Mouse (Mus musculus) spleen, postnatal 4 days (tissue): ENCODE measurements at regions not wholly inside any gene's neighbourhood (a gene's known extent, or its start where the extent isn't known, plus 50 kb on each side); places are given as distances from the start of the nearest gene placed in this dataset.

Experiments used
- DNase-seq, 2 experiments: peaks; one replicate each; pipeline ENCODE4 v3.0.0; 2022; ENCODE audit warnings: low spot score in 2 of 2

DNA sequence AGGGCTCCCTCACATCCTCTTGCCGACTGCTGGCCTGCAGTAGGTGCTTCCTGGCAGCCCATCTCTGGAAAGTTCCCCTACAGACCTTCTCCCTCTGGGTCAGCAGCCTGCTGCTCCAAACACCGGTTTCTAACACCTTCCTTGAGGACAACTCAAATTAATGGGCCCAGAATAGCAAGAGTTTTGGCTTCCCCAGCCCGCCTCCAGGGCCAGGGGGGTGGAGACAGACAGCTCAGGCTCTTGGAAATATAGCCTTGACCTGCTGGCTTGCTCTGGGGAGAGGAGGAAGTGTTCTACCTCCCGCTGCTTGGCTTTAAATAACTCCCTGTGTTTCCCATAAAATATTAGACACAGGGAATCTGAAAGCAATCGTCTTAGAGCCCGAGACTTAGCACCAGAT lies 349.8 kb downstream of the Ptpru start:
- no peak for DNase-seq

DNA sequence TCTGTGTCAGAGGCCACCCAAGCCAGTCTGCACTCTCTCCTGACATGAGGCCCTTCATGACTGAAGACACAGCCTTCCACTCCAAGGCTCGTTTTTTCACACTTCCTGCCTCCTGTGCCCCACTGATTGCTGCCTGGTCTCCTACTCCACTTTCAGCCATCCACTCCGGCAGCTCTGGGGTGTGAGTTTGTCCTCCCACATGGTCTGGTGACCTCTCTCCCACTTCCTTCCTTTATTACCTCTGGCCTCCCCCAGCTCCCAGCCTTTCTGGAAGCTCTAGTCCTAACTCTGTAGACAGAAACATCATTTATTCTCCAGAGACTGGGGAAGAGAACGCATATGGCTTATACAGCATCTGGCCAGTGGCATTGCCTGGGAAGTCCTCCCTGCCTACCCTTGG lies 349.0 kb downstream of the Ptpru start:
- no peak for DNase-seq

DNA sequence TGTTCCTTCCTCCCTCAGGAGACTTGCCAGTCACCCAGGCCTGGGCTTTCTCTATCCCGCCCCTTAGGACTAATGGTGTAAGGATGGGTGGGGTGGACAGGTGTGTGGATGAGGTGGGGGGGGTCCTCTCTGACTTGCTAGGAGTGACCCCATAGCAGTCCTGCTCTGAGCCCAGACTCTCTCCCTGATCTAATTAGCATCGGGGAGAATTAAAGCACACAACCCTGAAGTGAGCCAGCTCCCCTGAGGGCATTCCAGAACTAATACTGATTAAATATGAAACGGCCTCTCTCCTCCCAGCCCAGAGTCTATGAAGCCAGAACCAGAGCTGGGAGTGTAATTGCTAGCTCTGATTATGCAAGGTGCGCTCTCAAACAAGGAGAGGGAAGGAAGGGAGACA lies 346.1 kb downstream of the Ptpru start:
- no peak for DNase-seq

DNA sequence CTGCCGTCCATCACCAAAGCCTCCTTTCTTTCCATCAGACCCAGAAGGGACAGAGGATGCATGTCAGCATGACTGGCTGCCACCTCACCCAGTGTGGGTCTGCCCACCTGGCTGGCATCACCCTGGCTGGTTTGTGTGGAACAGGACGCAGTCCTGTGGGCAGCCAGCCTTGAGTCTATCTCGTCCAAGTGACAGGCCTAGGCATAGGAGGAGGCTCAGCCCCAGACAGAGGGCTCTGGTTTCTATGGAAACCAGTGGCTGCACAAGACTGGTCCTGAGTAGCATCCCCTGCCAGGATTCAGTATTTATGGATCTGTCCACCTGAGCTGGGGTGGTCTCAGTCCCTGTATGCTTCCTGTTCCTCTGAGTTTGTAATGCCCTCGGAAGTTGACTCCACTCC lies 344.4 kb downstream of the Ptpru start:
- no peak for DNase-seq

DNA sequence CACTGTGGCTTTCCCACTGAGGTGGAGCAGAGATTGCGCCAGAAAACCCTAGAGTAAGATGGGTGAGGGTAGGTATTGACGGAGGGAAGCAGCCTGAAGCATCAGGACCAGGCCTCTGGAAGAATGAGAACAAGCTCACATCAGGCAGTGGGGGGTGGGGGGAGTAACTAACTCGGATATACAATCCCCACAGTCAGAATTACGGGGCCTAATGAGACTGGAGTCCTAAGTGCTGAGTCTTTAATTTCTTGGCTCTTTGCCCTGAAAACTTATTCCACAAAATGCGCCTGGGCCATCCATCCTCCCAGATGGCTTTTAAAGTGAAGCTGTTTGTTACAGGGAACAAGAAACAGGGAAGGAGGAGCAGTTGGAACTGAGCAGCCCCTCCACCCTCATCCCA lies 341.2 kb downstream of the Ptpru start:
- no peak for DNase-seq

DNA sequence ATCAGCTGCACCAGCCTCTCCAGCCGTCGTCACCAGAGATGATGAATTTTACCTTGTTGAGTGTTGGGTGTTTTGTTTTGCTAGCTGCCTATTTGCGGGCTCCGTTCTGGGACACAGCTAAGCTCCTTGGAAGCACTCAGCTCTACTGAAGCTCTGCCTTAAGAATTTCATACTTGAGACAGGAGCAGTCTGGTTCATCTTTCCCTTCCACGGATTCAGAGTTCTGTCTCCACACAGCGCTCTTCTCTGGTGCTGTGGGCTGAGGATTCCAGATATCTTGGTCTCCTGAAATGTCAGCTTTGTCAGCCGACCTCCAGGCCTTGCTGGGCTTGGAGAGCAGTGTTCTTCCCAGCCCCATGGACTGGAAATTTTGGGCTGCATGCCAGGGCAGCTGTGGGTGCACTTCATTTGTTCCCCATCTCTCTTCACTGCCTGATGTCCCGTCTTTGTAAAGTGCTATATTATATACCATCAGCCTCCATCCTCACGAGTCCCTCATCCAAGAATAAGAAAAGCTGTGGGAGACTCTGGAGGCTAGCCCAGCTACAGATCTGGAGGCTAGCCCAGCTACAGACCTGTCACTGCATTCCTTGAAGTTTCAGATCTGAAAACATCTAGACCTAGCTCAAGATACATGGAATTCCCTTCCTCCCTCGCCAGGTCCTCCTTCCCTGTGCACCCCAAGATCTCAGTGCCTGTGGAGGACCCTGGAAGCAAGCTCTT lies 337.0 kb downstream of the Ptpru start:
- no peak for DNase-seq

DNA sequence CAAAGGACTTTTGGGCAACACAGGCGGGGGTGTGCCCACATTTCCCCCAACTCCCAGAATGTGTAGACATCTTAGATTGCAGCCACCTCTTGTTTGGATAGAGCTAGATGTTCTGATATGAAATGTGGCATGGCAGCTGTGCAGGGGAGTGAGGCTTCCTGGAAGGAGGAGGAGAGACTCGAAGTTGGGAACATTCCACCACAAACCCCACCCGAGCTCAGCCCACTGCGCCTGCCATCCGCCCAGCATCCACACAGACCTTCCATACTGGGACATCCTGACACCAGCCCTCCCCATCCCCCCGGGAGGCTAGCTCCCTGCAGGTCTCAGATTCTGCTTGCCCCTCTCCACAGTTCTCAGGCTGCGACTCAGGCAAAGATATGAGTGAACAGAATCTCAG lies 329.9 kb downstream of the Ptpru start:
- DNase-seq, result no peak

DNA sequence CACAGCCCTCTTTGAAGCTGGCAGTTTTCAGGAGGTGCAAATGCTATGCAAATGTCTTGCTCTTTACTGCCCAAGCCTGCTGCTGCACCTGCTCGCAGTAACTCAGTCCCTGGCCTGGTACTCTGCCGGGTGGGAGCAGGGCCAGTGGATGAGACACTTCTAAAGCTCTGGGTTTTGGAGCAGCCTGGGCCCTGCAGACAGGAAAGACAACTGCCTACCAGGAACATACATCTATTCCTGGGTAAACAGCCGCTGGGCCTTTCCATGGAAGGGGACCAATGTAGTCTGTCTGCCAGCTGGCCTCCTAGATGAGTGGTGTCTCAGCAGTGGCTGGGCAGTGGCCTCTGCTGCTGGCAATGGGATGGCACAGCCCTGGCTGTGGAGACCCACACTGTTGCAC lies 326.5 kb downstream of the Ptpru start:
- no peak for DNase-seq

DNA sequence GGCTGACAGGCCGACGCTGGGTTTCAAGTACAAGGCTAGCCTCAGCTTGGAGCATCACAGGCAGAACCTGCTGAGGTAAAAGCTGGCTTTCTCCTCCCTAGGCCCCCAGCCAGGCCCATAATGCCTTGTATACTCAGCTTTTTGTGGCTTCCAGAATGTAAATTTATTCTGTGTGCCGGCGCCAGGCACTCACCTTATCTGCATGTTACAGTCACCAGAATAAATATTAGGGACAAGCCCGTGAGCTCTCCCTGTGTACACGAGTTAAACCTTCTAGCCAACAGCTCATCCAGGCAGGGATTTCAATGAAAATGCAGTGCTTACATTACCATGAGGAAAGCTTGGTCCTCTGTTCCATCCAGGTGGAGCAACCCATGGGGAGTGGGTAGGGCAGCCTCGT lies 325.3 kb downstream of the Ptpru start:
- no peak for DNase-seq

DNA sequence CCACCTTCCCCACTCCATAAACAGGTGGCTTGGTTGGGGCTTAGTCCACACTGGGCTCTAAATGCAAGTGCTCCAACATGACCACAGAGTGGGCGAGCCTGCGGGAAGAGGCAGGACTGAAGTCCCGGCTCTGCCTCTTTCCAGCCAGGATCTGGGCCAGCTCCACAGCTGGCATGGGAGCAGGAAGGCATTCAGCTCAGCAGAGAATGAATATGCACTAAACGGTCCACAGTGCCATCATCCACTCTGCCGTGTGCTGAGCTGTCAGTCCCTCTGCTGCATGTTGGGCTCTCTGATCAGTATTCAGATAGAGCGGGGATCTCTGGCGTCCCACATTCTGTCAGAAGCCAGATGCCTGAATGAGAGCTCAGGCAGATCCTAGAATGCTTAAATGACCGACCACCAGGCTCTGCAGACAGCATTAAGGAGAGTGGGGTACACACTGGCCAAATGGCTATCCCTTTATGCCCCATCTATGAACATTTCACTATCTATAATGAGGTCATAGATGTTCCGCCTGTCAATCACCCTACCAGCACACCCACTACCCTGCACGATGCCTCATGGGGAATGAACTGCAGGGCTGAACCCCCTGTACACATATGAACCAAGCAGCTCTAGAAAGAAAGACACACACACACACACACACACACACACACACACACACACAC lies 317.3 kb downstream of the Ptpru start:
- no peak for DNase-seq

DNA sequence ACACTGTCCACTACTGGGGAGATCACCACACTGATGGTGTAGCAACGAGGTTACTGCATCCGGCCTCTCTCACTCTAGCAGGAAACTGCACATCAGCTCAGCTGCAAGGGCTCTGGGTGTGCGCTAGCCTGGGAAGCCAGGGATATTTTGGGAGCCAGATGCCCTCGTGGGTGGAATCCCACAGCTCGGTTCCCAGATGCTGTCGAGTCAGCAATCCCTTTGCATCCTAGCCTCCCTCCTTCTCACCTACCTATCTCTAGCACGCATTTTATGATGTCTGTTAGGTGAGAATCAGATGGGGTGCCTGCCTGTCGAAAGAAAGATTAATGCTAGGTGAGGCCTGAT lies 316.8 kb downstream of the Ptpru start:
- DNase-seq, result no peak

DNA sequence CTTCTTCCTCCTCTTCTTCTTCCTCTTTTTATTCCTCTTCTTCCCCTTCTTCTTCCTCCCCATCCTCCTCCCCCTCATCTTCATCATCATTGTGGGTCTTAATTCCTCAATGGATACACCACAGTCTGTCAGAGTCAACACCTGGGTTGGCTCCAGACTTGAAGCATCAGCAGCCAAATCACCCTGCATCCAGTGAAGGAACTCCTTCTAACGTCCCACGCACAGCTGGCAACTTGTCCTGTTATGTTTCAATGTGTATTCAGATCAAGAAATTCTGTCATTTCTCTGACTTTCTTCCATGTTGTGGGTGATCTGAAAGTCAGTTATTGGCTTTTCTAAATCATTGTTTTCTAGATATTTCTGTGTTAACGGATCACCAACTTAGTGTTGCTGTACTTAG lies 312.9 kb downstream of the Ptpru start:
- no peak for DNase-seq

DNA sequence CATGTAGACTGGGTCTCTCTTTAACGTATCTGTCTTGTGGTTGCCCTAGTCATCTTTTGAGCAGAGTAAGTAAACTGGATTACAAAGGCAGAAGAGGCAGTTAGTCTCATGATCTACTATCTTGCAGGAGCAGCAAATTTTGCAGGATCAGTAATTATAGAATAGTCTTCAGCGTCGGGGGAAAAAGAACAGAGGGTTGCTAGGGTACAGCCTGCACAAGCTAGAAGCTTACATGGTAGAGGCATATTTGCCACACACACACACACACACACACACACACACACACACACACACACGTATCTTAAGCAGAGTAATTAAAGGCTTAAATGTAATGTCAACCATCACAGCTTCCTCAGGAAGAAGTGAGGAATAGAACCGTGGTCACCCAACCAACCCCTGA lies 307.6 kb downstream of the Ptpru start:
- no peak for DNase-seq

DNA sequence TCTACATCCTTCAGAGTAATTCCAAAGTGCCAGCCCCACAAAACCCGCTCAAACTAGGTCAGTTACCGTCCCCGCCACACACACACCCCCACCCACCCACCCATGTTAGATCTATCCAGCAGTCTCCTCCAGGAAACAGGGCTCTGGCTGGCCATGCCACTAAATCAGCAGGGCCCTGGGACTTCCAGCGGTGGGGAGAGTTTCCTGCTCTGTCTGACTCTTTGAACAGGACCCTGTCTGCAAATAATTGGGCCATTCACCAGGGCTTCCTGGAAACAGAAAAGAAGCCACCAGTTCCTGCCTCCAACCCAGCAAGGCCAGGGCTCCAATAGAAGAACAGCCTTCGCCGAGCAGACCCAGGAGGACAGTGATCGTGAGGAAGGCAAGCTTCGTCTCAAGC lies 307.1 kb downstream of the Ptpru start:
- no peak for DNase-seq

DNA sequence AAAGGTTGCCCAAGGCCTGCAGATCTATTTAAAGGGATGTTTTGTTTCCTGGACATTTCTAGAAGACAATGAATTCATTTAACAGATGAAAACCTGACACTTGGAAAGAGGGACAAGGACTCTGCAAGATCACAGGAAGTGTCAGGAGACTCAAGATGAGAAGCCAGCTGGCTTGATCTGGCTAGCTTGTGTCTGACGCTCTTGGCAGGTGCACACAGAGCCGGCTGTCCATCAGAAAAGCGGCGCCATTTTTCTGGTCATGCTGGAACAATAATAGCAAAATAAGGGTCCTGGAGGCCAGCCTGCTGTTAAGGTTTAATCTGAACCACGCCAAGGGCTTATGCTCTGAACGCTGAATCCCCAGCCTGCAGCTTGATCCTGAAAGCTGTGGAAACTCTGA lies 303.3 kb downstream of the Ptpru start:
- DNase-seq, result no peak

DNA sequence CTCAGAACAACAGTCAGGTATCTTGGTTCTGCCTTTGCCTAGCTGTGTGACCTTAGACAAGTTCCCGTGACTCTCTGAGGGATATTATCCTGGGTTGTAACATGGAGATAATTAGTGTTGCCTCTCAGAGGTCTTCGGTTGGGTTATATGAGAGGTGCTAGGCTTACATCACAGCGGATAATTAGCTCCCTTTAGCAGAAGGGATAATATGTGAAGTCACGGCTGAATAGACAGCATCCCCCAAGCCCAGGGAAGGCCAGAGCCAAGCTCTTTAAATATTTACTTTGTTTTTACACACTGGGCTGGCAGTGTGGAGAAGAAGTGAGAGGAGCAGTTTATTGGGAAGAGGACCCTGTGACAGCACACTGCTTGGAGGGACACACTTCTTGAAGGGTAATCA lies 299.9 kb downstream of the Ptpru start:
- DNase-seq, result no peak

DNA sequence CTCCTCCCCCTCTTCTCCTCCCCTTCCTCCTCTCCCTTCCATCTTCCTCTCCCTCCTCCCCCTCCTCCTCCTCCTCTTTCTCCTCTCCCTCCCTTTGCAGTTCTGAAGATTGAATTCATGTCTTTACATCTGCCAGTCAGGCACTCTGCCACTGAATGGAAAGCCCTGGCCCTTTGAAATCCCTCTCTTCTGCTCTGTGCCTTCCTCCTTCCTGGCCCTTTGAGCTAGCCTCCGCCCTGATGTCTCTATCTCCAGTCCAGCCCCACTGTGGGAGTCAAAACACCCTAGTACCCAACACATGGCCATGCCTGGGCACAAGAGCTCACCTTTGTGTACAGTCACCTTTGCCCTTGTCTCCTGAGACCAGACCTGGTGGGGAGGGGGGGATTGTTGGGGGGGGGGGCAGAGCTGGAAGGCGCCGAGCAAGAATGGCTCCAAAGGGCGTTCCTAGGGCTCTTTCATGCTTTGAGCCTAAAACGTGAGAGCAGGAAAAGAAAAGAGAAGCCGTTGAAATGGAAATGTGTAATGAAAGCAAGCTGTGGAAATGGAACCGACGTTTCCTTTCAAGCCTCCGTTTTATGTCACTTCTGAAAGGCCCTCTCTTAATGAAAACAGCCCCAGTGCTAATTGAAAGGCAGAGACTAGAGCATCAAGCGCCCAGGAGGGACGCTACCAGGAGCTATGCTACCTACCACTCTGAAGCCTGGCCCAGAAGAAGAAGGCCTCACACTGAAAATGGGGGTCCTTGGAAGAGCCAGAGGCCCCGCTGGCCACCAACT lies 291.5 kb downstream of the Ptpru start:
- no peak for DNase-seq

DNA sequence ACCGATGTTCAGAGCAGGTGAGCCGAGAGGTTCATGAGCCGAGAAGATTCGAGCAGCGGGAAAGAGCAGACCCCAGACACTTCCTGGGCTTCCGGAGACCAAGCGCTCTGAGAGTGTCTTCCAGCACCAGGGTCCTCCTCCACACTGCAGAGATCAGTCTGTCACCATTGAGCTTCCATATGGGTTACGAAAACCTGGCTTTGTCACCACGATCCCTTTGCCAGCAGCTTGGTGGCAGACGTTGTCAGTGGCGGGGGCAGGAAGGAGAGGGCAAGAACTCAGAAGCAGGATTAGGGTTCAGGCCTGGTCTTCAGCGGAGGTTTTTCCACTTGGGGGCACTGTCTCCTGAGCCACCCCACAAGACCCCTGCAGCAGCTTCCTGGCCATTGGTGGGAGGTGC lies 288.5 kb downstream of the Ptpru start:
- DNase-seq, result no peak

DNA sequence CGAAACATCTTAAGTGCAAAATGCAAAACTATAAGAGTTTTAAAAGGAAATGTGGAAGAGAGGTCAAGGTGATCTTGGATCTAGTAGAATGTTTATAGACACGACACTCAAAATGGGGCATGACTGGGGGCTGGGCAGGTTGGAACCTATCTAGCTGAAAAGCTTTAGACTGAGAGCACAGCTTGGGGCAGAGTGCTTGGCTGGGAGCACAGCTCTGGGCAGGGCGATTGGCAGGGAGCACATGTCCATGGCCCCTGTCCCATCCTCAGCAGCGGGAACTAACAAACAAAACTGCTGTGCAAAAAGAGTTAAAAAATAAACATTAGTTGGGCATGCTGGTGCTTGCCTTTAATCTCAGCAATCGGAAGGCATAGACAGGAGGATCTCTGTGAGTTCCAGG lies 279.6 kb downstream of the Ptpru start:
- DNase-seq, result no peak

DNA sequence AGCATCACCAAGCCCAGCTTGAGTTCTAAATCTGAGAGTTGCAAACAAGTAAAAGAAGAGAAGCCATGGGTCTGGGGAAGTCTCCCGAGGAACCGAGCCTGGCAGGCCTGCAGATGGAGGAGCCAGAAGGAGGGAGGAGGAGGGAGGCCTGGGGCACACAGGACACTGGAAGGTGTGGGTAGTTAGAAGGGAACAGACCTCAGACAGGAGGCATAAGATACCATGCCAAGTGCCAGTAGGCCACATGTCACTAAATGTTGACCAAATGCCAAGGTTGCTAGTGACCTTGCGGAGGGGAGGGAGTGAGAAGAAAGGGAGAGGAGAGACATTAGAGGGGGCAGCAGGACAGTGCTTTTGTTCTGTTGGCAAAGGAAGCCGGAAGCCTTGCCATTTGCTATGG lies 274.2 kb downstream of the Ptpru start:
- DNase-seq, result no peak

DNA sequence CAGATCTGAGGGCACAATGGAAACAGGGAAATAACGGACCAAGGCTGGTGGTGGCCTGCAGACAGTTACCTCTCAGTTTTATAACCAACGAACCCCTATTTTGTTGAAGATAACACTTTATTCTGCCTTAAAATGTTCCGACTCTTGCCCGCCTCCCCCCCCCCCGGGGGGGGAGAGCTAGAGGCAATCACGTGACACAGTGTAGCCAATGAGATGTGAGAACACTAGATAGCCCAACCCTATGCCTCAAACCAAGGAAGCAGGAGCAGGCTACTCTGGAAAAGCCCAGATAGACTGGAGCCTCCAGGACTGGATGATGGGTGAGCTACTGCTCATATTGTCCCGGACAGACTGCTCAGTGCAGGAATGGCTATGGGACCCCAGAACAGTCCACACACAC lies 272.9 kb downstream of the Ptpru start:
- no peak for DNase-seq

DNA sequence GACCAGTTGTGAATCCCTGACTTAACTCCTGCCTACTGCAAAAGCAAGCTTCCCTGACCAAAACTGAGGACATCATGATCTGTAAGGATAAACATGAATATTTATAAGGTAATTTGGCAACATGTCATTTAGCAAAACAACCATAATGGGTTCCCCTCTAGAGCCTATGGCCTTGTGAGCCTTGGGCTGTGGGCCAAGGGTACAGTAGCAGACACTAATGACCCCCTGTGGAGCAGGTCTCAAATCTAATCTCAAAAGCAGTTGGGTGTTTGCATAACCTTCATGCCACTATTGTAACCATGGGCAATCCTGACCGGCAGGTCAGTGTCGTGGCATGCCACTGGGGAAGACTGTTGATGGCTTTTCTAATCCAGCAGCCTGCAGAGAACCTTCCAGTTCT lies 270.8 kb downstream of the Ptpru start:
- no peak for DNase-seq

DNA sequence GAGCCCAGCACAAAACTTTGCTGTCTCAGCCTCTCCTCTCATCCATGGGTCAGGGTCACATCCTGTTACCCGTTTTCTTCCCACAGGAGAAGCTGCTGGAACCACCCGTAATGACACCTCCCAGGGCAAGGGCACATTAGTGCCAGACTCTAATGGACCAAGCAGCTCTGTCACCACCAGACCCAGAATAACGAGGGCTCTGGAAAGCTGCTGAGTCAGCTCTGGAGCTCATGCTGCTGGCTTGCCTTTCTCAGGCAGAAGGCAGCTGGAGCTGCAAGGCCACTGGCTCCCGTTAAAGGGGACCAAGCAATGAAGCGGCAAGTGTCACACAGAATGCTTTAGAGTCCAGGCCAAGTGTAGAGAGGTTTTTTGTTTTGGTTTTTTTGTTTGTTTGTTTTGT lies 268.9 kb downstream of the Ptpru start:
- no peak for DNase-seq
